Mouse (Mus musculus) T-cell, adult 2 months (primary cell): ENCODE results near the gene Spag16.
"Not testable (repeated sequence)": the region's sequence is repeated elsewhere in the genome, so short reads cannot be mapped to it uniquely, and the experiment has no call there.

Experiments
- DNase-seq: peaks from one replicate; pipeline ENCODE4 v3.0.0; 2022; ENCODE audit warnings: low spot score

Gene Spag16

GRCm38 (mm10) chr1:69826806-69827703 is at the start of gene Spag16:
Gene Spag16, plus strand, starts transcription at chr1:69826970.
- DNase-seq: no peak

GRCm38 (mm10) chr1:69785129-69785528 is 41.6 kb upstream of the Spag16 start:
- peak; percentile 33 for DNase-seq

- DNase-seq: no peak
Measured at GRCm38 (mm10) chr1:69786716-69787115, 40.1 kb upstream of the Spag16 start.

GRCm38 (mm10) chr1:69787379-69787778 is 39.4 kb upstream of the Spag16 start:
- DNase-seq: no peak

GRCm38 (mm10) chr1:69790337-69791250 is 36.2 kb upstream of the Spag16 start:
- peak; percentile 44 for DNase-seq

- DNase-seq: no peak
Measured at GRCm38 (mm10) chr1:69798948-69799565, 27.7 kb upstream of the Spag16 start.

- peak; percentile 27 for DNase-seq
Measured at GRCm38 (mm10) chr1:69810161-69810560, 16.6 kb upstream of the Spag16 start.

- not testable (repeated sequence) for DNase-seq
Measured at GRCm38 (mm10) chr1:69825635-69826034, 1.1 kb upstream of the Spag16 start.

- DNase-seq: no peak
Measured at GRCm38 (mm10) chr1:69828872-69829479, 2.2 kb downstream of the Spag16 start.

- DNase-seq: no peak
Measured at GRCm38 (mm10) chr1:69830586-69830985, 3.8 kb downstream of the Spag16 start.

GRCm38 (mm10) chr1:69831002-69831401 is 4.2 kb downstream of the Spag16 start:
- DNase-seq: no peak

- DNase-seq: not testable (repeated sequence)
Measured at GRCm38 (mm10) chr1:69833476-69833875, 6.7 kb downstream of the Spag16 start.

GRCm38 (mm10) chr1:69853436-69853835 is 26.7 kb downstream of the Spag16 start:
- DNase-seq: no peak

GRCm38 (mm10) chr1:69867776-69868175 is 41.0 kb downstream of the Spag16 start:
- DNase-seq: no peak

- no peak for DNase-seq
Measured at GRCm38 (mm10) chr1:69956606-69957005, 129.8 kb downstream of the Spag16 start.

- DNase-seq: no peak
Measured at GRCm38 (mm10) chr1:69996874-69997273, 170.1 kb downstream of the Spag16 start.

- no peak for DNase-seq
Measured at GRCm38 (mm10) chr1:70012991-70013390, 186.2 kb downstream of the Spag16 start.

- no peak for DNase-seq
Measured at GRCm38 (mm10) chr1:70037384-70037783, 210.6 kb downstream of the Spag16 start.

GRCm38 (mm10) chr1:70067404-70067803 is 240.6 kb downstream of the Spag16 start:
- no peak for DNase-seq

- no peak for DNase-seq
Measured at GRCm38 (mm10) chr1:70073440-70073839, 246.7 kb downstream of the Spag16 start.

- no peak for DNase-seq
Measured at GRCm38 (mm10) chr1:70078806-70079205, 252.0 kb downstream of the Spag16 start.
